Comparison of ENCODE assay signal across 9 mouse cellular contexts in the genomic region with DNA sequence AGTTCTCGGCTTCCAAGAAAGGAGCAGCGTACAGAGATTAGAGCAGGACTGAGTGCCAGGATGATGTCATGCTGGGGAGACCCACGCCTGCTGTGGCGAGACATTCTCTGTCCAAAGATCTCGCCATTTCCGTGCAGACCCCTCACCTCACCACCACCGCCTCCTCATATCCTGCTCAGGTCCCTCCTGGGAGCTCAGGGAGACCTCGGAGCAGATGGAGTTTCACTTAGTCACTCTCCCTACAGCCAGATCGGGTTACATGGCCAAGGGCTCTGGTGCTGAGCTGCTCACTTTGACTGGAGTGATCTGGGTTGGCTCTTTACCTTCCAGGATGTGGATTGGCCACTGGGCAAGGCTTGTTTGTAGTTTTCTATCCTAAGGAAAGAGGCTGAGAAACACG. TPM values are rescaled to one million over a fixed set of nuclear protein-coding genes. Genes with fewer than 3 reads are reported as not detected.
DNase-seq lines count a peak whose midpoint lies in the region; ATAC-seq lines count a peak whose summit lies in the region.
"Had no signal": no experiment of that assay in that cellular context is flagged by ENCODE, and none has a peak within 500 bp of the region (broad histone marks: within the 10 kb centered on the region; RNA-seq: fewer than 3 reads in every experiment).

No protein-coding gene starts in this region.

- no peak for ATAC-seq in heart, embryonic 15.5 days (replicated peaks; ENCODE audit: insufficient number of reproducible peaks, insufficient read depth, low FRiP score, low read depth)
- ATAC-seq in intestine, embryonic 15.5 days, result no peak
- ATAC-seq: liver, postnatal 0 days had no signal

- peak; percentile 89 for DNase-seq in heart, adult 11 months
- no peak for DNase-seq in heart, adult 18-20 months
- DNase-seq in 3134 (ENCODE audit: extremely low read depth, insufficient read length, low spot score), result peak; percentile 64
- DNase-seq in embryo, embryonic 10.5 days (ENCODE audit: low spot score), result peak; percentile 42
- no peak for DNase-seq in frontal cortex, postnatal 14 days (ENCODE audit: low spot score in 2 of 2)
- no peak for DNase-seq in thymus, postnatal 10 days (ENCODE audit: low spot score in 2 of 2)
- DNase-seq: liver, postnatal 0 days had no signal

- H3K4me2 ChIP-seq in heart, embryonic 15.5 days, result peak overlapping the region; percentile 55
- H3K4me2 ChIP-seq in intestine, embryonic 15.5 days (replicated peaks), result no peak overlapping the region

- no peak overlapping the region for H3K9ac ChIP-seq in heart, embryonic 15.5 days
- no peak overlapping the region for H3K9ac ChIP-seq in intestine, embryonic 15.5 days
- H3K9ac ChIP-seq: liver, postnatal 0 days had no signal

- H3K4me1 ChIP-seq in heart, embryonic 15.5 days (replicated peaks), result peaks cover 8% of the 10 kb centered on the region; the same call in 1 of the 2 replicates
- H3K4me1 ChIP-seq in intestine, embryonic 15.5 days (replicated peaks), result no peaks in the 10 kb centered on the region

- peak overlapping the region; percentile 30 for H3K4me3 ChIP-seq in heart, embryonic 15.5 days
- no peak overlapping the region for H3K4me3 ChIP-seq in intestine, embryonic 15.5 days (replicated peaks)

- H3K27me3 ChIP-seq in heart, embryonic 15.5 days, result peaks cover 20% of the 10 kb centered on the region
- H3K27me3 ChIP-seq in intestine, embryonic 15.5 days (replicated peaks), result no peaks in the 10 kb centered on the region

- H3K36me3 ChIP-seq in heart, embryonic 15.5 days, result no peaks in the 10 kb centered on the region
- H3K36me3 ChIP-seq in intestine, embryonic 15.5 days, result no peaks in the 10 kb centered on the region

- H3K9me3 ChIP-seq in heart, embryonic 15.5 days (replicated peaks), result no peaks in the 10 kb centered on the region
- H3K9me3 ChIP-seq in intestine, embryonic 15.5 days, result no peaks in the 10 kb centered on the region

- WGBS in heart, embryonic 15.5 days, result 15% methylated on average over 10 of the region's 10 CpGs
- 40% methylated on average over 10 of the region's 10 CpGs for WGBS in intestine, embryonic 15.5 days

- H3K27ac ChIP-seq in heart, embryonic 15.5 days, result no peak overlapping the region
- no peak overlapping the region for H3K27ac ChIP-seq in intestine, embryonic 15.5 days

RNA-seq across cellular contexts. Expression of gene Tnc, which starts 18.5 kb away (rescaled TPM):
- under 1 TPM; 0.42 to 0.98 TPM for total RNA-seq in heart, adult 18-20 months (2021)
- polyA plus RNA-seq in heart, embryonic 15.5 days (2015; fragmentation: Nextera tagmentation; extraction: Ambion mirVana), result 16.3 and 34.7 TPM in 2 replicates
- polyA plus RNA-seq in intestine, embryonic 15.5 days (2015; fragmentation: Nextera tagmentation; extraction: Ambion mirVana), result 7.5 and 9.2 TPM in 2 replicates

Comparison
In these comparisons a context has a peak if more than half of its experiments do, and no peak if none do; other contexts are left out.
1. DNase-seq: peak in heart, adult 11 months (single experiment), 3134 (single experiment) and embryo, embryonic 10.5 days (single experiment); none in heart, adult 18-20 months (0 of 2), frontal cortex, postnatal 14 days (0 of 2) and thymus, postnatal 10 days (0 of 2).